Mouse (Mus musculus): ENCODE data around the gene Tmem33. TPM values are rescaled to one million over a fixed set of nuclear protein-coding genes. Genes with fewer than 3 reads are reported as not detected.

The Tmem33 gene
- total RNA-seq, 4 experiments from 2014 or later, result 75.7 to 84.2 (median 81.7) TPM

GRCm38 (mm10) chr5:67321656-67322268, 61.4 kb downstream of the Tmem33 start:
- no peak for DNase-seq (ENCODE audit: low spot score in 2 of 2)

GRCm38 (mm10) chr5:67324032-67324431, 63.7 kb downstream of the Tmem33 start:
- DNase-seq (ENCODE audit: low spot score in 2 of 2), result no peak

GRCm38 (mm10) chr5:67340811-67341210, 80.4 kb downstream of the Tmem33 start:
- DNase-seq (ENCODE audit: low spot score in 2 of 2), result no peak

Other genes starting within 250 kb of the Tmem33 start
- not detected for gene Phox2b, start 161.3 kb upstream of the Tmem33 start, total RNA-seq (2022)
- gene Slc30a9, start 46.4 kb downstream of the Tmem33 start, total RNA-seq (2022), result 100 to 1,000 TPM; 183 to 204 (median 189) TPM
- 1 to 10 TPM; 6.3 to 7.2 (median 7.0) TPM for gene Bend4, start 167.7 kb downstream of the Tmem33 start, total RNA-seq (2022)

Measured in left cerebral cortex, adult 8-10 months (tissue).